Mouse (Mus musculus) C2C12 (cell line): Measurements from ENCODE around the gene Dnajb12.

Experiments
- CEBPB ChIP-seq: IDR thresholded peaks from one replicate; pipeline ENCODE4 v1.6.1; 2011; ENCODE audit warnings: low read depth, mild to moderate bottlenecking, control low read depth, moderate library complexity
- CTCF ChIP-seq: IDR thresholded peaks from one replicate; pipeline ENCODE4 v1.5.1; 2011; ENCODE audit not compliant: control insufficient read depth, insufficient read depth, insufficient read length

DNA sequence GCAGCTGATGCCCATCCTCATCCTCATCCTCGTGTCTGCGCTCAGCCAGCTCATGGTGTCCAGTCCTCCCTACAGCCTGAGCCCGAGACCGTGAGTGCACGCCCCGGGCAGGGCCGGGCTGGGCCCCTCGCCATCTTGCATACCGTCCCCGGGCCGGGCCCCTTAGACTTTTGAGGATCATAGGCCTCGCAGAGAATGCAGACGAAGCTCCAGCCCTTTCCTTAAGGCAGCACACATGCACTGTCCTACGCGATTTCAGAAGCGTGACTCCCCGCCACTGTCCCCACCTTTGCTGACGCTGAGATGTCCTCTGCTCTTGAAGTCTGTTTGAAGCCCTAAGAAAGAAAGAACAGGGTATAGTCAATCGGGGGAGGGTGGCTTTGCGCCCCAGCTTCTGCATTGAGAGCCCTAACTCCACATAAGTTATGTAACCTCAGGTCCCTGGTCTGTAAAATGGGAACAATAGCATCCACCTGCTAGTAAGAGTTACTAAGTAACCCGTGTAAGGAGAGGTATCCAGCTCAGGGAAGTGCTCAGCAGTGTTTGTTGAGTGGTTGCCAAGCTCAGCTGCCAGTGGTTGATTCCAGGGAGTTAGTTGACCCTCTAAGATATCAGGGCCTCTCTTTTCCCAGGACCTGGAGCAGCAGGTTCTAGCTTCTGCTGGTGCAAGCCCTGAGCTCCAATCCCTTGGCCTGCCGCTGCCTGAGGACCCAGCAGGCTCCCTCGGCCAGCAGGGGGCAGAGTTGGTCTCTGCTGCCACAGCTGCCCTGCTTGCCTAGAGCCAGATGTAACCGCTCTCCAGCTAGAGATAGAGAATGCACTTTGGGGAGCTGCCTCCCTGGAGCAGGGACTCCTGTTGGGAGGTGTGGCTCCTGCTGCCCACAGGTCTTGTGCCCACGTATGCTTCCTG lies 15.2 kb downstream of the Dnajb12 start:
- TF ChIP-seq CTCF = peak; percentile 98
- TF ChIP-seq CEBPB = no peak
